Mouse (Mus musculus): Measurements from ENCODE around the gene Gjb1. TPM values are rescaled to one million over a fixed set of nuclear protein-coding genes. Genes with fewer than 3 reads are reported as not detected.
A peak's percentile ranks its signal among the peaks of the same experiment; 100 is the strongest.

Gjb1 gene
- total RNA-seq, 1 experiment from 2014 or later = not detected

DNA sequence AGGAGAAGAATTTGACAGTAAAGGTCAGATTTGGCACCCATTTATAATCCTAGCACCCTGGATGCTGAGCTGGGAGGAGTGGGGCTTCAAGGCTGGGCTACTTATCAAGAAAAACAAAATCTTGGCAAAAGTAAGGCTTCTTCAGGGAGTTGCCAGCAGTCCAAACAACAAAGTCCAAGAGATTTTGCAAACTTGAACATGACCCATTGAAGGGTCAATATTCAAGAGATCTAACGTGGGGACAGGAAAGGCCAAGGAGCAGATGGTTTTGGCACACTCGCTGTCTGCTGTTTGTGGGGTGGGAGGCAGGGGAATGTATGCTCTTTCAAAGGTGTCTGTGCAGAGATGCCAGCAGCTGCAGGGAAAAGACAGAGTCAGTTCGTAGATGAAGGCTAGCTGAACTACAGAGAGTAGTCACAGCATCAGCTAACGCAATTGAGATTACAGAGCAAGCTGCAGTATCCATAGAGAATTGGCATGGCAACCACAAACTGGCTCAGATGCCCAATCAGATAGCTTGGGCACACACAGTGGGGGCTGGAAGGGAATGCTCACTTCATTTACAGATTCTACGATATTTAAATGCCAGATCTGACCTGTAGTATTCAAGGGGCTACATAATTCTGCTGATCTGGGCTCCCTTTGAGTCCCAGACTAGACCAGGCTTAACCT lies 12.8 kb downstream of the Gjb1 start:
- no peak for ATAC-seq (replicated peaks; ENCODE audit: insufficient number of reproducible peaks, low FRiP score, low TSS enrichment, poor library complexity, severe bottlenecking)

DNA sequence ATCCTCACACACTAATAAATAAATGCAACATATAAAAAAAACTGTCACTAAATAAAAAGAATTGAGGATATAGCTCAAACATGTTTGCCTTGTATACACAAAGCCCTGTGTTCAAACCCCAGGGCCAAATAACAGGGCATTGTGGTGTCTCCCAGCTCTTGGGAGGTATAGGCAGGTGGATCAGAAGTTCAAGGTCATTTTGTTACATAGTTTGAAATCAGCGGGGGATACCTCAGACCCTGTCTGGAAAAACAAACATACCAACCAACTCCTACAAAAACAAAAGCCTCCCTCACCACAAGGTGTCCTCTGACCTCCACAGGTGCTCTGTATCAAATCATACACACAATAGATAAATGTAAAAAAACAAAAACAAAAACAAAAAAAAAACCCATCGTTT lies 18.2 kb downstream of the Gjb1 start:
- no peak for ATAC-seq (replicated peaks; ENCODE audit: insufficient number of reproducible peaks, low FRiP score, low TSS enrichment, poor library complexity, severe bottlenecking)

DNA sequence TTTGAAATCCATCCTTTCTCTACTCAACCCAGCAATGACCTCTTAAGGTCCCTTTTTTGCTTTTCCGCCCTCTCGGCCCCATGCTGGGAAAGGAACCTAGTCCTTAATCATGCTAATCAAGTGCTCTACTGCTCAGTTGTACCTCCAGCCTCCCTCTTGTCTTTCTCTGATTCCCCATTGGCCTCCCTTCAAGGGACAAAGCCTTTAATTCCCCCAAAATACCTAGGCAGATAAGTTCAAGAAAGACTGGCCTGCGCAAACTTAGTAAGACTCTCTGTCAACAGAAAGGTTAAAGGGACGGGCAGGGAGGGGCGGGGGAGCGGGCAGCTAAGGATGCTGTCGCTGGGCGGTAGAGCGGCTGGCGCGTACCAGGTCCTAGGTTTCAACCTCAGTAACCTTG lies 20.3 kb downstream of the Gjb1 start:
- no peak for ATAC-seq (replicated peaks; ENCODE audit: insufficient number of reproducible peaks, low FRiP score, low TSS enrichment, poor library complexity, severe bottlenecking)

DNA sequence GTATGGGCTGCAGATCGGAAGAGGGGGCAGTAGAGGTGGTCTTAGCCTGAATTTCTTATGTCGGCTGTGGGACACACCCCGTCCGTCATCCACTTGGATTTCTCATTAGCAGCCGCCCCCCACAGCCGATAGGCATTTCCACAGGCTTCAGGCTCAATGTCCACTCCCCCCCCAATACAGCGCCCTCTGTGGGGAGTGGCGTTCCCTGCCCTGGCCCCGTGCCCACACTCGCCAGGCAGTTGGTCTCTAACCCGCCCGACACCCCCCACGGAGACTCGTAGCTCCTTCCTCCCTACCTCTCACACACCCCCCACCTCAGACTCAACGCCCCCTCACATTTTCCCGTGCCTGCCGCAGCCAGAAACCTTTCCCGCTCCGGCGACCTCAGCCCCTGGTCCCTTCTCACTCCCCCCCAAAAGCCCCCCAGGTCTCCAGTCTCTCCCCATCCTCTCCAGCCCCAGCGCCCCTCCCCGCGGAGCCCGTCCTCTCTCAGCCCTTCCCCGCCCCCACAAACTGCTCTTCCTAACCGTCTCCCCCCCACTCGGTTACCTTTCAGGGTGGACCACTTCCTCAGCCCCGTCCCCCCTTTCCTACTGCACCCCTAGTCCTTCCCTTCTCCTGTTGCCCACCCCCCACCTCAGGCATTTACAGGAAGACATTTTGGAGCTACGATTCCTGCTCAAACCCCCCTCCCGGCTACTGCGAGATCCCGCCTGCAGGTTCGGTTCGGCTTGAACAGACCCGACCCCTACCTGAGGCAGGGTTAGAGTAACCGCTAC lies 43.0 kb downstream of the Gjb1 start:
- no peak for ATAC-seq (replicated peaks; ENCODE audit: insufficient number of reproducible peaks, low FRiP score, low TSS enrichment, poor library complexity, severe bottlenecking)

DNA sequence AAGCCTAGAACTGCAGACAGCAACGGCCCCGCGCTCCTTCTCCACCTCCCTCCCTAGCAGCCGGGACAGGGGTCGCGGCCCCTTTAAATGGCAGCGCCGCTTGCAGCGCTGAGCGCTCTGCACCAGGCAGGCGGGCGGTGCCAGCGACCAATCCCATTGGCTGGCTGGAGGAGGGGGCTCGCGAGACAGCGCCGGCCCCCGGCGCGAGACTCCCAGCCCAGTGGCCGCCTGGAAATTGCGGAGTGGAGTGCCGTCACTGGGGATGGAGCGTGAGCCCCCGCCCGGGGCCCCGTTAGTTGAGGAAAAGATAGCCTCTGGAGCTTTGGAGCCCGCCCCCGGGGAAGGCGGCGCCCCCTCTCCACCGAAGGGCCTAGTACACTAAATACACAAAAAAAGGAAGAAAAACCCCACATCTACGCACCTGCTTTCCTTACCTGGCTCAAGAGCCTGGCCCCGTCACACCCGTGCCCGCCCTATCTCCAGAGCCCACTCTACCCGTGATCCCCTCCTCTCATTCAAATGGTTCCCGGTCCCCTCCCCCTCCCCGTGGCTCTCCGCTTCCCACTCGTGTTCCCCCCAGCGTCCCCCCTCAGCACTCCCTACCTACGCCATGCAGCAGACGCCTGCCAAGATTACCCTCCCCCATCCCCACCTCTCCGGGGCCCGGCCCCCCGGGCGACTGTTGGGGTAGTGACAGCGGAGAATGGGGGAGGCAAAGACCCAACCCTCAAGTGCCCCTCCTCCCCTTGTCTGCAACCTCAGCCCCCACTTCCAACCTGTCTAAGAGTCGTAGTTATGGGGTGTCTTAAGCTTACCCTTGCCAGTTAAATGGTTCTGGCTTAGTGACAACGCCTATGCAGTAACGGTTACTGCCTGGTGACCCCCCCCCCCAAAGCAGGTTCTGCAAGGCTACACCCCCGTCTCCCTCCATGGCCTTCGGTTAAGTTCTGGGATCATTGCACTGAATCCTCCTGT lies 43.8 kb downstream of the Gjb1 start:
- ATAC-seq (replicated peaks; ENCODE audit: insufficient number of reproducible peaks, low FRiP score, low TSS enrichment, poor library complexity, severe bottlenecking) = peak; percentile 86

DNA sequence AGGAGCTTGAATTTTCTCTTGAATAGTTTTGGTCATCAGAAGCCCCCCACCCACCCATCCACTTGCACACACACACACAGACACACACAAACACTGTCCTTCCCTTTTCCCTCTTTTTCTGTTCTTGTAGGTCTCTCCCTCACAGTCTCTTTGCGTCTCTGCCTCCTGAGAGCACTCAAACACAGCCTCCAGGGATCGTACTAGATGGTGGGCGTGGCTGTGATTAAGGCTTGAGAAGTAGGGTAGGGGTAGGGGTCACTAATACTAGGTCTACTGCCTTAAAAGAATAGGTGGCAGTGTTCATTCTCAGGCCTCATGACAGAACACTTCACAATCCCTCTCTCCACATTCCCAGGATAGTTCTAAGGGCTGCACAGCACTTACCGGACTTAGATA lies 44.5 kb downstream of the Gjb1 start, which contains the start of gene Zmym3:
Zmym3 (minus strand) TSS at position 150 of the 396 bp plus-strand sequence.
- ATAC-seq (replicated peaks; ENCODE audit: insufficient number of reproducible peaks, low FRiP score, low TSS enrichment, poor library complexity, severe bottlenecking) = no peak

DNA sequence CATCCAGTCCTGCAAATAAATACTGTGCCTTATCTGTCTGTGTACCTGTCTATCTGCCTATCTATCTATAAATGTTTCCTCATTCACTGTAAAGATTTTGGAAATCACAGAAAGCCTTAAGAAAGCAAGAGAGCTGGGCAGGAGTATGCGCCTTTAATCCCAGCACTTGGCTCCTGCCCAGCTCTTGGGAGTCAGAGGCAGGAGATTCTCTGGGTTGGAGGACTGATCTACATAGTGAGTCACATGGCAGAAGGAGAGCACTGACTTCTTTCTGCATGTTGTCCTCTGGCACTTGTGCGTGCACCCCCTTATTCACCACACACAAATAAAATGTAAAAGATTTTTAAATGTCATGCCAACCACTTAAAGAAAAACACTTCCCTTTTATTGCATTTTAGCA lies 47.3 kb downstream of the Gjb1 start:
- ATAC-seq (replicated peaks; ENCODE audit: insufficient number of reproducible peaks, low FRiP score, low TSS enrichment, poor library complexity, severe bottlenecking) = no peak

DNA sequence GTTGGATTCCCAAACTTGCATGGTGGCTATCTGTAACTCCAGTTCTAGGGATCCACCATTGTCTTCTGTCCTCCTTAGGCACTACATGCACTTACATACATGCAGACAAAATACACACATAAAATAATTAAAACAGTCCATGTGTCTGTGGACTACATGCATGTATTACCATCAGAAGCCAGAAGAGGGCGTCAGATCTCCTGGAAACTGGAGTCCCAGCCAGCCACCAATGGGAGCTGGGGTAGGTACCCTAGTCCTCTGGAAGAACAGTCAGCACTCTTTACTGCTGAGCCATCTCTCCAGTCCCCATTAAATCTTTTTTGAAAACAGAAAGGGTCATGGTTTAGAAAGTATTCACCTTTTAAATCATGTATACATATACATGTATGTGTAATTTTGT lies 51.6 kb downstream of the Gjb1 start:
- no peak for ATAC-seq (replicated peaks; ENCODE audit: insufficient number of reproducible peaks, low FRiP score, low TSS enrichment, poor library complexity, severe bottlenecking)

DNA sequence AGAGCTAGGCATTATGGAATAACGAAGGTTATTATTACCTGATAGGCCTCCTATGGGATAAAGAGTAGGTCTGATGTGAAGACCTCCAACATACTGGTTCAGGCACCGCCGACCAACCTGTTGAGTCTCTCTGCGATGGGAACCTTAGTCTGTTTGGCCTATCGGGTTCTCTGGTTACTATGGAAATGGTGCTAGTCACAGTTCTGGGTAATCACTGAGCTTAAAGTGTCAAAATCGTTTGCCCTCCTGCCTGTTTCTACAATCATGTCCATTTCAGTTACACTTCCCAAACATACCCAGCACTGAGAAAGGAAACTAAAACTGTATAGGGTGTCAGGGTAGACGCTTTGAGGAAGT lies 52.6 kb downstream of the Gjb1 start:
- no peak; the same call in 1 of the 2 replicates for ATAC-seq (replicated peaks; ENCODE audit: insufficient number of reproducible peaks, low FRiP score, low TSS enrichment, poor library complexity, severe bottlenecking)

DNA sequence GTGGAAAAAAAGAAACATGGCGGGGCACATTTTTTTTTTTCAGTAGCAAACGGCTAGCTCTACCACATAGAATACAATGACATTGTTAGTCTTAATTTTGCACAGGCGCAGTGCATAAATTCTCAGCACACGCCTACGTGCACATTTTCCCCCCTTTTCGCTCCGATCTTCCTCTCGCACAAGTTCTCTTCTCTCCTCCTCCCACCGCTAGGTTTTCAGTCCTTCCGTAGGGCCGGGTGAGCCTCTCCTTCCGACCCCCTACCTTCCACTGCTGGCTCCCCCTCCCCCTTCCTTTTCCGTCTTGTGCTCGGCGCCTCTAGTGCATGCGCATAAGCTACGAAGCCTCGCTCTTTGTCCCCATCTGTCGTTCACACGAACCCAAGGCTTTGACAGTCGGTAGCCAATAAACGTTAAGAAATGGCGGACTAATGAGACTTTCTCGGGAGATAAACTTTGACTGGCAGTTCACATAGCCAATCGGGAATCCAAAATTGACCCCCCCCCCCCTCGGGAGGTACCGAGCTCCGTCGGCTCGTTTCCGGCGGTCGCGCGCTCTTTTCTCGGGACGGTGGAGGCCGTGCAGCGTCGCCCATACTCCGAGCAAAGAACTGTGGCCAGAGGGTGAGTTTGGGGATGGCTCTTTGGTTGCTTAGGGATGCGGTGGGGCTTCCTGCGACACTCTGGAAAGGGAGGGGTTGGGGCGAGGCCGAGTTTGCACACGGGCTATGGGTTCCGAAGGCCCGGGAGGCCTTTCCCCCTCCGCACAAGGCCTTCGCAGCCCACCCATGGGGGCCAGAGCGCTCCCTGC lies 53.2 kb downstream of the Gjb1 start, which contains the start of gene Nono:
Nono (plus strand) TSS at position 177 of the 808 bp plus-strand sequence.
- peak; percentile 91 for ATAC-seq (replicated peaks; ENCODE audit: insufficient number of reproducible peaks, low FRiP score, low TSS enrichment, poor library complexity, severe bottlenecking)

DNA sequence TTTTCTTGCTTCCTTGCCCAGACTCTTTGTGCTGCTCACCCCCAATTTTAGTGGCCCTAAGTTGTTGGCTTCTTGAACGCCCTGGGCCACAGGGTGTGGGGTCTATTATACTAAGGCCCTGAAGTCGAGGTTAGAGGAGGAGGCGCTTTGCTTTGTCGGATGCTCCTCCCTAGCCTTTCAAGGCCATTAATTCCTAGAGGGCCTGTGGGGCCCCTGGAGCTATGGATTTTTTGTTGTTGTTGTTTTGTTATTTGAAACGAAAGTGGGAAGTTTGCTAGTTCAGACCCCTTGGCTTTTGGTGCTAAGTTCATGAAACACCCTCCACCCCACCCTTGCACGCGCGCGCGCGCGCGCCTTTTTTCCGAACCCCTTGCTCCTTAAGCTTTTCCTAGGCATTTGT lies 53.8 kb downstream of the Gjb1 start:
- ATAC-seq (replicated peaks; ENCODE audit: insufficient number of reproducible peaks, low FRiP score, low TSS enrichment, poor library complexity, severe bottlenecking) = 0 out of 2 replicates have a peak, but pooled peaks have one; percentile 2

Other genes with a start within 250 kb of the Gjb1 start
- gene Snx12, start 153.8 kb upstream of the Gjb1 start, total RNA-seq (2017) = 47.5 to 52.9 TPM (median 49.3 TPM) in 3 replicates
- gene Foxo4, start 121.8 kb upstream of the Gjb1 start, total RNA-seq (2017) = 14.0 to 20.8 TPM (median 14.5 TPM) in 3 replicates
- 10.8 to 15.8 TPM (median 13.4 TPM) in 3 replicates for gene Gm614, start 112.4 kb upstream of the Gjb1 start, total RNA-seq (2017)
- 206 to 400 TPM (median 270 TPM) in 3 replicates for gene Il2rg, start 108.1 kb upstream of the Gjb1 start, total RNA-seq (2017)
- not detected in 3 replicates for gene Gm20489, start 107.4 kb upstream of the Gjb1 start, total RNA-seq (2017)
- gene Med12, start 102.3 kb upstream of the Gjb1 start, total RNA-seq (2017) = 42.5 to 73.8 TPM (median 57.7 TPM) in 3 replicates
- 1.2 TPM in 1 of 3 replicates, not detected in the others for gene Nlgn3, start 77.2 kb upstream of the Gjb1 start, total RNA-seq (2017)
- gene Zmym3, start 44.5 kb downstream of the Gjb1 start, total RNA-seq (2017) = 11.0 to 35.3 TPM (median 11.1 TPM) in 3 replicates
- 308 to 348 TPM (median 324 TPM) in 3 replicates for gene Nono, start 52.9 kb downstream of the Gjb1 start, total RNA-seq (2017)
- 0.64 to 2.6 TPM in 2 of 3 replicates, not detected in the other for gene Itgb1bp2, start 72.7 kb downstream of the Gjb1 start, total RNA-seq (2017)
- gene Taf1, start 156.4 kb downstream of the Gjb1 start, total RNA-seq (2017) = 55.4 to 102 TPM (median 69.7 TPM) in 3 replicates